Mouse (Mus musculus) adrenal gland (tissue): ENCODE results near the gene Catsperd.

ENCODE experiments used
- intact Hi-C: fragments of 180-260 bp; cut with DNase I; formaldehyde crosslinking; loops from one replicate; pipeline ENCODE4 v1.15.1; 2025

The Catsperd gene

DNA sequence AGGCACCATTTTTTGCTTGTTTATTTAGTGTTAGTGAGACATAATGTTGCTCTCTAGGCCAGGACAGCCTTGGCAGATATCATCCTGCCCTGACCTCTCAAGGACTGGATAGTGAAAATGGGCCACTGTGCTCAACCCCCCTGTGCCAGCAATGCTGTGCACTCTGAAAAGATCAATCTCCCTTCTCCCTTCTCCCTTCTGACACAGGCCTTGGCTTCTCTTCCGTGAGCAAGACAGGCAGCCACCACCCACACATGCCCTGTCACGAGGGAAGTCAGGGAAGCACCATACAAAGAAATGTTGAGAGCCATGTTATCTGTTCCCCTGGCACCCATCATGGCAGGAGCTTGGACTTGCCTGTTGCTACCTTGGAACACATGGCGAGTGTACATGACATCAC is 27.4 kb downstream of the Catsperd start:
- intact Hi-C loops = no loop called here

DNA sequence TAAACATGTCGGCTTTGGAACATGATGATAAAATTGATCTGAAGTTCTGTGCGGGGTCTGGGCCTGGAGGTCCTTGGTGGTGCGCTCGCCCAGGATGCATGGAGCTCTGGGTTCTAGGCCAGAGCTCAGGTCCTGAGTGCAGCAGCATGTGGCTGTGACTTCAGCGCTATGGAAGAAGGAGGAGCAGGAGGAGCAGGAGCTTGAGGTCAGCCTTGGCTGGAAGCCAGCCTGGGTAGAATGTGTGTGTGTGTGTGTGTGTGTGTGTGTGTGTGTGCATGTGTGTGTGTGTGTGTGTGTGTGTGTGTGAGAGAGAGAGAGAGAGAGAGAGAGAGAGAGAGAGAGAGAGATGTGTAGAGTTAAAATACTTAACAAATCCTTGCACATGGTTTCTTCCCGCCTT is 28.2 kb downstream of the Catsperd start:
- intact Hi-C loops = no loop called here

DNA sequence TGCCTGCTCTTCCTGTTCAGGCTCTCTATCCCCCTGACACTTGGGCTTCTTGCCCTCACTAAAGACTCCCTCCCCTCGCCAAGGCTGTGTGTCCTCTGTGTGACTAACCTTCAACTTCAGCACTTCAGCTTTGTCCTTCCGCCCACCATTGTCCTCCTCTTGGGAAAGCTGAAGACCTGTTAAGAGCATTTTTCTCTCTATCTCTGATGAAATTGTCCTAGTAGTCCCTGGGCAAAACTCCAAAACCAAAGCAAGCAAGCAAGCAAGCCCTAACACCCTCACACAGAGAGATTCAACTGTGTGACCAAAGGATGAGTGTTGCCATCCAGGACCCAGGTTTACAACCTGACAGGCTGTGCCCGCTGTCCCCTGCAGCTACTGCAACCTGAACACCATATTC is 35.7 kb downstream of the Catsperd start:
- intact Hi-C loops = loop anchor here (10.0 kb wide), 1 partner anchor 309 kb away; no protein-coding TSS in a partner anchor

DNA sequence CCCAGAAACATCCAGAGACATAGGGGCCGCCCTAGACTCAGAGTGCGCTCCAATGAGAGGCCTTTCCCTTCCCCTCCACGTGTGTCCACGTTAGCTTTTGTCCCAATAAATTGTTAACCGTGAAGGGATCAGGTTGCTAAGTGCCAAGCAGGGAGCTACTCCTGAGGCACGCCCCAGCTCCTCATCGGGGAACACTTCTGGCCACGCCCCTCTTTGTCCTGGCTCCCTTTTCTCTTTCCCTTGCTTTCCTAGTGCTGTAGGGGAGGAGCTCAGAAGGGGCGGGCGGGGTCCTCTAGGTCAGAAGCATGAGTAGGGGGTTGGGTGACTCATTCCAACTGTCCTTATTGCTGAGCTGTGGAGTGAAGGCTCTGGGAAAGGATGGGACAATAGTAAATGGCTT is 36.4 kb downstream of the Catsperd start:
- intact Hi-C loops = loop anchor here (10.0 kb wide), 1 partner anchor 310 kb away; no protein-coding TSS in a partner anchor

DNA sequence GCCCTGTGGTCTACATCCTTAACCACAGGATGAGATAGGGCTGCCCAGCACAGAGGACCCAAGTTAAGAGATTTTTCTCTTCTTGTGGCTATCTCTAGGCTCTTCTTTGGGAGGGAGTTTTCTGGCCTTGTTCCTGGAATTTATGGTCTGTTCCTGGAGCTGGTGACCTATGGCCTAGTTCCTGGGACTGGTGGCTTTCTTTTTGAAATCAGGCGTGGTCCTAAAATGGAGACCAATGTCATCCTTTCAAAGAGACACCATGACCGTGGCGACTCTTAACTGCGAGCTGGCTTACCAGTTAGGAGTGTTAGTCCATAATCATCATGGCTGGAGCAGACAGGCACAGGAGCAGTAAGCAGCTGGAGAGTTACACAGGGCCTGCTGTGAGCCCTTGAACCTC is 38.4 kb downstream of the Catsperd start:
- intact Hi-C loops = loop anchor here (5.0 to 10.0 kb wide), 3 partner anchors 54 to 312 kb away; partner anchors contain the start of gene Rpl36

DNA sequence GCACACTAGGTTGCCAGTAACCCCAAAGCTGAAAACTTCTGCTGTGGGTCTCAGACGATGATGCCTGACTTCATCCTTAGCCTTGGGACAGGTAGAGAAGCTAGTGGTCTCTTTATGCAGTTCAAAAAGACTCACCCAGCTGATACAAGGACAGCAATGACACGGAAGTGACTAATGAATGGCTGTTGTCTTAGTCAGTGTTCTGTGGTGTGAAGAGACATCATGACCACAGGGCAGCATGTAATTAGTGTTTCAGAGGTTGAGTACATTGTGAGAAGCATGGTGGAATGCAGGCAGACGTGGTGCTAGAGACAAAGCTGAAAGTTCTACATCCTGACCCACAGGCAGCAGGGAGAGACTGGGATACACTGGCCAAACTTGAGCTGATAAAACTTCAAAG is 39.6 kb downstream of the Catsperd start:
- intact Hi-C loops = loop anchor here (5.0 to 10.0 kb wide), 3 partner anchors 55 to 313 kb away; partner anchors contain the start of gene Rpl36

DNA sequence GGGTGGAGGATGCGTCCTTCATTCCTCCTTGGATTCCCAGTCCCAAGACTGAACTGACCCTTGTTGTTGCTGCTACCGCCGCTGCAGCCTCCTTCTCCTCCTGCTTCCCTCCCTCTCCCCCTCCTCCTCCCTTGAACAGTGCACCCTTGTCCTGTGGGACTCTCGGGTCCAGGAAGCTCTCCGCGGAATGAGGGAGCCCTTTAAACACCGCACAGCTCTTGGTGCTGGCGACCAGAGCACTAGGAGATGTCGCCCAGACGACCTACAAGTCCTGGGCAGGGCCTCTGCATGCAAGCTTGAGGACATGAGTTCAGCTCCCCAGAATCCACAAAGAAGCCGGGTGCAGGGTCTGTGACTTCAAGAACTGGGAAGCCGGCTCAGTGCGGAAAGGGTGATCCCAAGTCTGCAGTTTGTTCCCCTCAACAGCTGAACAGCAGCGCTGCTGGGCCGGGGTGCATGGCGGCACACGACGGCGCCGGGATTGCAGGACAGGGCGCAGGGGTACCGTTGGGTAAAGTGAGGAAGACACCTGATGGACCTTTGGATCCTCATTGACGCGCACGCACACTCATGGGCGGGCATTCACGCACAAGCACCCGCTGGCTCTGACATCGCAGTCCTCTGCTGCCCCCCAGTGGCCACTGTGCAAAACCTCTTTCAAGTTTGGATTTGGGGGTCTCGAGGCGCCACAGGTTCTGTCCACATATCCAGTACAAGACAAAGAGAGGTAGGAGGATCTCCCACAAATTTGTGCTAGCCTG is 40.6 kb downstream of the Catsperd start:
- intact Hi-C loops = loop anchor here (5.0 to 10.0 kb wide), 3 partner anchors 56 to 314 kb away; partner anchors contain the start of gene Rpl36

DNA sequence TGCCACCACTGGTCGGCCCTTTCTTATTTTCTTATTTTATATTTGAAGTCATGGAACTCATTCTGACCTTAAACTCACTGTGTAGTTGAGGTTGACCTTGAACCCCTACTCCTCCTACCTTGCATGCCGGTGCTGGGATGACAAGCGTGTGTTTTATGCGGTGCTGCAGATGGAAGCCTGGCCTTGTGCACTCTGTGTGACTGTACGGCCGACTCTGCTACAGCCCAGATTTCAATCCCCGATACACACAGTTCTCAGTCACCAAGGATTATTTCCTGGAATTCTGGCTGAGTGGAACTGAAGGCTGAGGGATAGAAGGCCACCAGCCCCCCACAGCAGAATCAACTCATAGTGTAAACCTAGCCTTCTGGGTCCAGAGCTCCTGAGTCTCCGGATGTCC is 41.8 kb downstream of the Catsperd start:
- intact Hi-C loops = loop anchor here (5.0 to 10.0 kb wide), 3 partner anchors 57 to 315 kb away; partner anchors contain the start of gene Rpl36

DNA sequence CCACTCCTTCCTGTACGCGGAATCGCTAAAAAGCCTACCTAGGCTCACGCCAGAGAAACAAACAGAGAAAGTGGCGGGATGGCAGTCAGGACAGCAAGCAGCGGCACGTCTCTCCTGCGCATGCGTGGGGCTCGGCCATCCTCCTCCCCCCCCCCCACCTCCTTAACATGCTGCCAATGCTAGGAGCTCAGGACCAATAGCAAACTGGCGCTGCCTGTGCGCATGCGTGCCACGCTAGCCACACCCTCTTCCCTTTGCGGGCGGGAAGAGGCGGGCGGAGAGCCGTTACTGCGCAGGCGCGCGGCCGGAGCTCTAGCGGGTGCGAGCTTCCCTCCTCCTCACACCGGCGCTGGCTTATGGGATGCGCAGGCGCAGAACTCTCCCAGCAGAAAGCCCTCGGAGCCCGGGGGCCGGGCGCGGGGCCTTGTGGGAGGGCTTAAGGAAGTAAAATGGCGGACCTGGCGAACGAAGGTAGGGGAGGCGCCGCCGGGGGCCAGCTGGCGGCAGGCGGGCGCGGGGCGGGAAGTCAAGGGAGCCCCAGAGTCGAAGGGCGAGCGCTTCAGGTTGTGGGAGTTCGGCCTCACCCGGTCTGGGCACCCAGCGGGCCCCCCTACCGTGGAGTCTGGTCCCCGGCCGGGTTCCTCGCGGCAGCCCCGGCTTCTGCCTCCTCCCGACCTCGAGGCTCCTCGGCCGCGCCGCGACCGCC is 45.2 kb downstream of the Catsperd start, which contains the start of gene Ranbp3:
Gene Ranbp3, plus strand, starts transcription at position 354 of the 706 bp plus-strand sequence.
- intact Hi-C loops = no loop called here

DNA sequence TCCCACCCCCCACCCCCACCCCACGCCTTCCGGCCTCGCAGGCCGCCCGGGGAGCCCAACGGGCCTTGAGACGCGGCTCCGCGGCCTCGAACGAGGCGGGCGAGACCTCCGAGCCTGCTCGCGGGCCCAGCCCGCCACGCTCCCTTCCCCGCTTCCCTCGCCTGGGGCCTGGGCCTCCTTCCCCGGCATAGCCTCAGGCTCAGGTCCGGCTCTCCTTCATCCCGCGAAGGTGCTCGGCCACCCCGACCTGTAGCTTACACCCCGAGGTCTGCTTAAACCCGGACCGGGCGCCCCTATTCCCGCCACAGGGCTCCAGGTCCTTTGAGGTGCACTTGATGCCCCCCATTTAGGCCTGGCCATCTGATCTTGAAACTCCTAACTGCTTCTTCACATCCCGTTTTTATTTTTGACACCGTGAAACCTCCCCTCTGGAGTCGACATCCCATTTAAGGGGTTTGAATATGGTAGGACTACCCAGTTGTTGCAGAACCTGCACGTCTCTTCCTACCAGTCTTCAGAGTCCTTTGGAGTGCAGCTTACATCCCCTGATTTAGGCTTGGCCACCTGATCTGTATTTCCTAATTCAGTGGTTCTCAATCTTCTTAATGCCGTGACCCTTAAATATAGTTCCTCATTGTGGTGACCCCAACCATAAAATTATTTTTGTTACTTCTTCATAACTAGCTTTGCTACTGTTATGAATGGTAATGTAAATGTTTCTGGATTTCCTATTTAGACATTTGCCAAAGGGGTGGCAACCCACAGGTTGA is 45.9 kb downstream of the Catsperd start:
- intact Hi-C loops = no loop called here

DNA sequence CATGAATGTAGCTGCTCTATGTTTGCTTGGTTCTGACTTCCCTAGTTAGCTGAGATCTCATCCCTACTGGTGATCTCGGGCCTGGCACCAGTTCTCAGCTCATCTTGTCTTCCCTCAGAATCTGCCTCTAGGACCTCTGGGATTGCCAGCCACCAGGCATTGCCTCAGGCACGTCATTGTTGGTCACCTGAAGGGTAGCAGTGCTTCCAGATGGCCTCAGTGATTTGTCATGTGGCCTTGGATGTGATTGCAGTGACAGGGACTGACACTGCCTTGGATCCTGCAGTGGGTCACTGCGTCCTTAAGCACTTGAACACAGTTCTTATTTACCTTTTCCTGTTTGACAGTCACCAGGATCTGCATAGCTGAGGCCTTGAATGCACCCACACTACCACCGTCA is 53.8 kb downstream of the Catsperd start:
- intact Hi-C loops = loop anchor here (5.0 kb wide), 1 partner anchor 76 kb away; the partner anchor contains the start of gene Nrtn

DNA sequence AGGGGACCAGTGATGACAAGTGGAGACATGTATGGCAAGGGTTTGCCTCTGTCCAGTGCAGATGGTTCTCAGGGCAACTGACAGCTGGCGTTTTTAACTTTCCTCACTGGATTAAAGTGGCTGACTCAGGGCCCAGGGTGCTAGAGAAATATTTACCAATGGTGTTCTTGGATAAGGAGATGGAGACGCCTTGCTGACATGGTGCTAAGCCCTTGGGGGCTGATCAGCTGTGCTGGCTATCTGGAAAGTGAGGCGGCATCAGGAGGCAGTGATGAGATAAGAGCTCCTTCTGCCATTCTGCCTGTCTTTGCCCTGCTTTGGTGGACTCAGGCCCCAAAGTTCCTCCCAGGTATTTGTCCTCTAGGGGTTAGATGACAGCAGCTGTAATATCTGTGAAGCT is 54.9 kb downstream of the Catsperd start:
- intact Hi-C loops = loop anchor here (5.0 kb wide), 1 partner anchor 74 kb away; the partner anchor contains the start of gene Nrtn

DNA sequence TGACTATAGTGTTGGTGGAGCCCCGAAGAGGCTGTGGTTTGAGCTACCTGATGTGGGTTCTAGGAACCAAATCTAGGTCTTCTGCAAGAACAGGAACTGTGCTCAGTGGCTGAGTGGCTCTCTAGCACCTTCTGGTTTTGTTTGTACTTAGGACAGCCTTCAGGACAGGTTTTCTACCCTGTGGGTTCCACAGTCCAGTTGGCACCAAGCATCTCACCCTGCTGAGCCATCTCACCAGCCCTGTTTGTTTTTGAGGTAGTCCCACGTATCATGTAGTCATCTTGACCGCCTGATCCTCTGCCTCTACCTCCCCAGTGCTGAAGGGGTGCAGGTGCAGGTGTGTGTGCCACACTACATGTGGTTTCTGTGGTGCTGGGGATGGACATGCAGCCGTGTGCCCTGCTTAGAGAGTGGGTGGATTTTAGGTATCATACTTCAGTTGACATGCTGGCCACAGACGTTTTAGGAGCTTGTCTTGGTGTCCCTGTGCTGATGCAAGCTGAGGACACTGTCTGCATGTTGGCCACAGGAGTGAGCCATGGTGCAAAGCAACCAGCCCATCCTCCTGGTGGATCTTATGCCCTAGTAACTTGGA is 55.7 kb downstream of the Catsperd start:
- intact Hi-C loops = loop anchor here (5.0 kb wide), 1 partner anchor 74 kb away; the partner anchor contains the start of gene Nrtn

DNA sequence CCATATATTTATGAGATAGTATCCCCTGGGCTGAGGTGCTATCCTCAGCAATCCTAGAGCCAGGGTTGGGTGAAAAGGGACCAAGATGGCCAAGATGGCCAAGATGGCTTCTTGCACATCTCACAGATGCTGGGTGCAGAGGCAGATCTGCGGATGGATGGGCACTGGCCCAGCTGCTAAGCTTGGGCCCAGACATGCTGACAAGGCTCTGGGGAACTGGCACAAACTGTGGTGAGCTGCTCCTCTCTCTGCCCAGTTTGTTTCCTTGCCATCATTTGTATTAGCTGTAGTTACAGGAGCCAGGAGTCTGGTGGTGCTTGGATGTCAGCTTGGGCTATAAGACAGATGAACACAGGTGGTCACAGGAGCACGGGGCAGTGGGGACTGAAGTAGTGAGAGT is 56.7 kb downstream of the Catsperd start:
- intact Hi-C loops = loop anchor here (5.0 kb wide), 1 partner anchor 73 kb away; the partner anchor contains the start of gene Nrtn

DNA sequence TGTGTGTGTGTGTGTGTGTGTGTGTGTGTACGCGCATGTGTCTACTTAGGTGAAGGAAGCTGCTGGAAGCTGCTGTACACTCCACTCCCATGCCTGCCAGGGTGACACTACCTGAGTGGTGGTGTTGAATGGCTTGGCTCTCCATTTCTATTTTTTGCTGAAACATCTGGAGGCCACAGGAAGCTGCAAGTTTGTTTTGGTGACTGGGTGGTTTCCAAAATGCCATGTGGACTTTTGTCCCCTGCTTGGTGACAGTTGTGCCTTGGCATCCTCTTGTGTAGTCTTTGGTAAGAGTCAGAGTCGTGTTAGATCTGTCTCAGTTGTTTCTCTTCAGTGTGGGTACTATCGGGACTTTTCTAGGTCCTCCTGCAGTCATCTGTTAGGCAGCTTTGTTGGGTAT is 58.9 kb downstream of the Catsperd start:
- intact Hi-C loops = no loop called here

DNA sequence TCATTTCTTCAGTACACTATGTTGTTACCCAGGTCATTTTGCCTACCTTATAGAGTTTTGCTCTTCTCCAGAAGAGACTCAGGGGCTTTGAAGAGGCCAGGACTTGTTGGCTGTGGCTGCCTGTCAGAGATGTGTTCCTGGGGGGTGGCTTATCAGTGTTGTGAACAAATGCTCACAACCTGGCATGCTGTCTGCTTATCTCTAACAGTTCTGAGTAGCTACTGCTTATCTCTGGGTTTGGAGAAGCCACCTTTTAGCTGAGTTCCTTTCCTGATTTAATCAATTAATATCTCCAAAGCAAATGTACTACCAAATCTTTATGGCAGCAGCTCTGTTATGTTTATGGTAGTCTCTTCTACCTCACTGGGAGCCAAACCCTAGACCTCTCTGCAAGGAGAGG is 60.1 kb downstream of the Catsperd start:
- intact Hi-C loops = no loop called here

DNA sequence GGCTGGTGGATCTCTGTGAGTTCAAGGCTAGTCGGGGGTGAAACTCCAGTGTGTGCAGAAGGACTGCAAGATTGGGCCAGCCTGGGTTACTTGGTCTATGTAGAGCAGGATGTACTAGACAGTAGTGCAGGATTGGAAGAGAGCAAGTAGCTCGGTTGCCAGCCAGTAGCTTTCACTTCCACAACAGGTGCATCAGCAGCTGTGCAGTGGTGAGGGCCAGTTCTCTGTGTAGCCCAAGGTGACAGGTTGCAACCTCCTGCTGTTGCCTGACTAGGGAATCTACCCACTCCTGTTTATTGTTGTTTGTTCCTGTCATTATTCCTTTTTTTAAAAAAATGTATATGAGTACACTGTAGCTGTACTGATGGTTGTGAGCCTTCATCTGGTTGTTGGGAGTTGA is 60.7 kb downstream of the Catsperd start:
- intact Hi-C loops = no loop called here

DNA sequence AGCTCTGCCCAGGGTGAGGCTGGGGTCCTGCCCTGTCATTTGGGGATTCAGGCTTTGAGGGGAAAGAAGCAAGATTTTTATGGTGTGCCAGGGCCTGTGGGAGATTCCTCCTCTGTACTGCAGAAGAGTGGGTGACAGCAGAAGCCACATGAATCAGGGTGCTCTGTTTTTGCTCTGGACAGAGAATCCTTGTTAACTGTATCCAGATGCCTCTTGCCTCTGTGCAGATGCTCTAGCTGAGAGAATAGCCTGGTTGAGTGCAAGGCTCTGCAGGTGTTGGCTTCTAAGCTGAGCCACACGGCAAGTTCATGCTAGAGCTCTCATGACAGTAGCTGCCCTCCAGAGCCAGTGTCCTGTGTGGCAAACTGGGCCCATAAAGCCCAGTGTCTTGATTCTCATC is 65.5 kb downstream of the Catsperd start:
- intact Hi-C loops = no loop called here

DNA sequence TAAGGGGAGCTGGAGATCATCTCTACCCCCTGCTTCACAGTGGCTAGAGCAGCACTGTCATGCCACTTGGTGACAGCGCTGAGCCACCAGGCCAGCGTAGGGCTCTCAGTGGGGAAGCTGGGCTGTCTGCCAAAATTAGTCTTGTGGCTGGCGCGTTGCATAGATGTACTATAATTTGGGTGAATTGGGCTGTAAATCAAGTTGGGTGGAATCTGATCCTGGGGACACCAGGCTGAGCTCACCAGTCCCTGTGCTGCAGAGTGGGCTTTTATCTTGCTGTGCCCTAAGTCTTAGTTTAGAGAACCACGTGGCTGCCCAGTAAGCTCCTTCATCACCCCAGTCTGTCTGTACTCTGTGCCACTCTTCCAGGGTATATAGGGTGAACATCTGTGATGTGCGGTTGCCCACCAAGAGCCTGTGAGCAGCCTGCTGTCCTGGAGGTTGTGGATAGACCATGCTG is 65.9 kb downstream of the Catsperd start:
- intact Hi-C loops = no loop called here

DNA sequence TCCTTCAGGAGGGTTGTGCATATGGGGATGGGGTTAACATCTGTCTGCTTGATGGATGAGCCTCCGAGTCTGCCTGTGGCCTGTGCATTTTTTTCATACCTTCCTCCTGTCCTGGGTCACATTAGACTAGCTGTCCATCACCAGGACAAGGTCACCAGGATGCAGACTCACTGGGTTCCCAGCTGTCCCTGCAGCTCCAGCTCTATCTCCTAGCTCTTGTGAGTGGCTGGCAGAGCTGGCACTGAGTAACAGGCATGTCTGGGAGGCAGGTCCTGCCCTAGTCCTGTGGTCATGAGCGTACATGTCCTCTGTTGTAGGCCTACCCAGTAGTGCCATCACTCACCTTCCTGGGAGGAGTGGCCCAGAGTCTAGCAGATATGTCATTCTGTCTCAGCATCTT is 72.5 kb downstream of the Catsperd start:
- intact Hi-C loops = no loop called here

DNA sequence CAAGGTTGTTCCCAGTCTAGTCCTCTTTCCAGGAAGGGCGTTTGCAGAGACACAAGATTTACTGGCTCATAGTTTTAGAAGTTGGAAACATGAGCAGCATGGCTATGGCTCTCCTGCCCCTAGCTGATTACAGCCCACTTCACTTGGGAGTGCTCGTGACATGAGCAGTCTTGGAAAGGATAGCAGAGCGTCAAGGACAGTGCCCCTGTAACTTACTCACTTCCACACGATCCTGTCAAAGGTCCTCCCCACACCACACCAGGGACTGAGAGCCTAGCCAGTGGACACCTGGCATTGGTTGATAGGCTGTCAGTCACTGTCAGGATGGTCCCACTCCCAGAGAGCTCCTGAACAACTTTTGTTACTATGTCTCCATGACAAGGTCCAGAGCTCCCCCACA is 75.1 kb downstream of the Catsperd start:
- intact Hi-C loops = no loop called here
